Mouse (Mus musculus) brain, embryonic 14.5 days (tissue): ENCODE results near the gene Dip2b. TPM values are rescaled to one million over a fixed set of nuclear protein-coding genes. Genes with fewer than 3 reads are reported as not detected.

Experiments used
- DNase-seq: peaks from one replicate; pipeline ENCODE4 v3.0.0-alpha.2; 2011; ENCODE audit warnings: low read depth
- CTCF ChIP-seq: fragments of 200-500 bp; IDR thresholded peaks from 2 replicates; pipeline ENCODE4 v1.5.1; 2012; ENCODE audit warnings: inconsistent platforms, mild to moderate bottlenecking, moderate library complexity, borderline replicate concordance; ENCODE audit not compliant: insufficient read depth, insufficient read length; ENCODE audit errors: extremely low read depth
- POLR2A ChIP-seq: fragments of 200-500 bp; IDR thresholded peaks from 2 replicates; pipeline ENCODE4 v1.6.1; 2012; ENCODE audit warnings: mild to moderate bottlenecking, inconsistent platforms, borderline replicate concordance; ENCODE audit not compliant: poor library complexity, insufficient read depth, insufficient read length, severe bottlenecking; ENCODE audit errors: extremely low read depth
- polyA plus RNA-seq: library from polyadenylated mRNA; depleted of rRNA; stranded (reverse); fragments of >200 nt; gene quantifications from 2 replicates; pipeline ENCODE4 v1.2.3, GENCODE M21; 2012

Dip2b gene
- polyA plus RNA-seq, 1 experiment: 33.7 TPM

DNA sequence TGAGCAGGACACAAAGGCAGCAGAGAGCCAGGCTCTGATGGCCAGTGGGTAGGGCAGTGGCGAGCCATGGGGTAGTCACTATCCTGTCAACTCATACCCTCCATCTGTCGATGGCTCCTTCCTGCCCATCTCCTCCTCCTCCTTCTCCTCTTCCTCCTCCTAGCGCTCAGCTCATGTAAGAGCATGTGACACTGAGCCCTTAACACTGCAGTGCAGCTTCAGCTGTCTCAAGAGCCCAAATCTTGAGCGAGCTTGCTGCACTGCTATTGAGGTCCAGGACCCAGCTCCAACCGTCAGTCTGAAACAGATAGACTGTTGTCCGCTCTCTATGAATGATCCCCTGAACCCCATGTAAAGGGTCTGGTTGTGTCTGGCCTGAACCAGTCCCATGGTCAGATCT lies 141.2 kb downstream of the Dip2b start:
- no peak for DNase-seq
- no peak for TF ChIP-seq POLR2A
- no peak for TF ChIP-seq CTCF

DNA sequence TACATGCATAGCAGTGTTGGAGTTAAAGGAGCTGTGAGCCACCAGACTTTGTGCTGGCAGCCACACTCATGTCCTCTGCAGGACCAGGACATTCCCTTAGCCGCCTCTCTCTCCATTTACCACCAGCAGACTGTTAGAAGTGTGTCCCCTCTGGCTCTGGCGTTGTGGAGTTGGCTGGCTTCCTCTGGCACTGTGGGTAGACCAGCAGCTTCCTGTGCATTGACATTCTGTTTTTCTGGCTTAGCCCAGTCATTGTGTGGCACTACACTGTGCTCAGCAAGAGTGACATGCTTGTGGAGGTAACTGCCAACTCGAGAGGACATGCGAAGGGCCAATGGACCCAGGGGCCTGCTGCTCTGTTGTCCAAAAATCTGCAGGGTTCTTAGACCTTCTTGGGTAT lies 141.8 kb downstream of the Dip2b start:
- TF ChIP-seq CTCF: no peak
- no peak for TF ChIP-seq POLR2A
- peak; percentile 24 for DNase-seq

DNA sequence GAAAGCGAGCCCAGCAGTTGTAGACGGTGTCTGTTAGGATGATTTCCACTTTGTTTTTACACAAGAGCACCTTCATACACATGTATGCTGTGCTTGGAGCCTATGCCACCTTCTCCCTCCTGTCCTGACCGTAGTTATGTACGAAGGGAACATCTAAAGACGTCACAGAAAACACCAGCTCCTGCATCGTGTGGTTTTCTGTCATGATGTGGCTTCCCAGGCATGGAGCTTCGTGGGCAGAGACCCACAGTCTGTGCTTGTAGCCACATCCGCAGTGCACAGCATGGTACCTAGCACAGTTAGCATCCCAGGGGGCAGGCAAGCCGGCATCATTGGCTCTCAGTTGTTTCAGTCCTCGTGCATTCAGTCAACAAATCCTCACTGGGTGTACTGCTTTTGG lies 143.4 kb downstream of the Dip2b start:
- TF ChIP-seq POLR2A (no peak), CTCF (no peak)

DNA sequence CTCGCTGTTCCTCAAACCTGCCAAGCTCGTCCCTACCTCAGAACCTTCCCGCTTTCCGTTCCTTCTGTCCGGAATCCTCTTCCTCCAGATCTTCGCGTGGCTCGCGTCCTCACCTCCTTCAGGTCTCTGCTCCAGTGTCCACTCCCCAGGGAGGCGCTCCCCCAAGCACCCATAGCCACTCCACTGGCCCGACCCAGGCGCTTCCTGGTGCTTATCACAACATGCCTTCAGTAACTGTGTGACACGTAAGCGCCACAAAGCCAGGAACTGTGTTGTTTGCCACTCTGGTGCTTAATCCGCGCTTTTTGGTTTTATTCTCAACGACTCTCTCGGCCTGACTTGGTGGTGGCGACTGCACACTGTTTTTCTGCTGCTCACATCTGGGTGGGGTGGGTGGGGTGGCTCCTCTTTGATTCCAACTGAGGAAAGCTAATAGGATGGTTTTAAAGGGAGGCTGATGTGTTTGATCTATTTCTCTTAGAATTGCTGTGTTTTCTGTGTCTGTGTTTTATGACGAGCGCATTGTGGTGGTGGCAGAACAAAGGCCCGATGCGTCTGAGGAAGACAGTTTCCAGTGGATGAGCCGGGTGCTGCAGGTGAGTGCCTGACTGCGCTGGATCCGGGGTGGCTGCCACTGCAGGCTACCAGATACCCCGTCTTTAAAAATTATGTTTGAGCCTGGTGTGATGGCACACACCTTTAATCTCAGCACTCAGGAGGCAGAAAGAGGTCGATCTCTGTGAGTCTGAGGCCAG lies 144.2 kb downstream of the Dip2b start:
- DNase-seq: no peak
- TF ChIP-seq CTCF: no peak
- TF ChIP-seq POLR2A: no peak

More for the DNA sequence above, 143.4 kb downstream of the Dip2b start:
- DNase-seq: no peak

DNA sequence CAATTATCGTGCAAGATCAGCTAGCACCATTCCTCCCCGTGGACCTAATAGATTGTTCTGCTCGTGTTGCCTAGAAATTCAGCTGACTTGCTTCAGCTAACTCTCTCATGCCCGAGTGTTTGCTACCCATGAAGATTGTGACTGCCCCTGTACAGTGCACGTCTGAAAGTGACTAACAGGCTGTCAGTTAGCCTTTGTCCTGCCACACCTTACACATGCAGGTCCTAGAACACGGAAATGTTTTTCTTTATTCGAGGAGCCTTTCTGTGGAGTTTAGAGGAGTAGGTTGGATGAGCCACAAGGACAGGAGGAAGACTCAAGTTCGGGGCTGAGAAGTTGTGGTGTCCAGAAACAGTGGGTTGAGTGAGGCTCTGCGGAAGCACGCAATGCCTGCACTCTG lies 145.0 kb downstream of the Dip2b start:
- no peak for TF ChIP-seq POLR2A
- TF ChIP-seq CTCF: no peak
- no peak for DNase-seq

DNA sequence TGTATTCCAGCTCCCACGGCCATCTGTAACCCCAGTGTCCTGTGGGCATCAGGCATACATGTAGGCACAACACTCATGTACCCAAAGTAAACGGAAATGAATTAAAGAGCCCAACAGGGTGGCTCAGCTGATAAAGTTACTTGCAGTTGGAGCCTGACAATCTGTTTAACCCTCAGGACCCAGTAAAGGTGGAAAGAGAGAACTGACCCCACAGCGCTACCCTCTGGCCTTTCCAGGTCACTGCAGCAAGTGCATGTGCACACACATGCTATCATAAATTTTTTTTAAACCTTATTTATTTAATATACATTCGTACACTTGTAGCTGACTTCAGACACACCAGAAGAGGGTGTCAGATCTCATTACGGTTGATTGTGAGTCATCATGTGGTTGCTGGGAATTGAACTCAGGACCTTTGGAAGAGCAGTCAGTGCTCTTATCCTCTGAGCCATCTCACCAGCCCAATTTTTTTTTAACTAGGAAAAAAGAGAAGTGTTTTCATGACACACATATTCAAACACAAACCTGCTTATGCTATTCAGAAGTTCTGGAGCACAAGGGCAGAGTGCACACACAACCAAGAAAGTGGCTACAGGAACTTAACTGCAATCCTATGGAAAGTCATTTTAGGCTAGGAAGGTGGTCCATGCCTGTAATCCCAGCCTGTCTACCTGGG lies 146.5 kb downstream of the Dip2b start:
- DNase-seq: no peak
- TF ChIP-seq CTCF (peak; percentile 43; the same call in 1 of the 2 replicates), POLR2A (no peak)

DNA sequence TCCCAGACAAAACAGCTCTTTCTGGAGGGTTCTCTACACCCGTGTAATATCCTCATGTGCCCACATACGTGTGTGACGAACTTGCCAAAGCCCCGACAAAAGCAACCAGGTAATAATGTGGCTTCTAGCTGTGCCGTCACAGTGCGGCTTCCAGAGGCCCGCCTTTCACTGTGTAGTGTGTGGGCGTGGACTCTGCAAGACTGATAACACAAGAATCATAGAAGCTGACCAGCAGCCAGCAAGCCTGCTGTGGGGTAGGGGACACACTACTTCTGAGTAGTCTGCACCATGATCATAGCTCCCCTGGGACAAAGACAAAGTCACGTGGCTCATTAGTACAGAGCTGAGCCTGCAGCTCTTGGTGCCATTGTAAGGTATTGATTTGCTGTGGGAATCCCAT lies 147.8 kb downstream of the Dip2b start:
- DNase-seq: no peak
- no peak for TF ChIP-seq POLR2A
- TF ChIP-seq CTCF: no peak

DNA sequence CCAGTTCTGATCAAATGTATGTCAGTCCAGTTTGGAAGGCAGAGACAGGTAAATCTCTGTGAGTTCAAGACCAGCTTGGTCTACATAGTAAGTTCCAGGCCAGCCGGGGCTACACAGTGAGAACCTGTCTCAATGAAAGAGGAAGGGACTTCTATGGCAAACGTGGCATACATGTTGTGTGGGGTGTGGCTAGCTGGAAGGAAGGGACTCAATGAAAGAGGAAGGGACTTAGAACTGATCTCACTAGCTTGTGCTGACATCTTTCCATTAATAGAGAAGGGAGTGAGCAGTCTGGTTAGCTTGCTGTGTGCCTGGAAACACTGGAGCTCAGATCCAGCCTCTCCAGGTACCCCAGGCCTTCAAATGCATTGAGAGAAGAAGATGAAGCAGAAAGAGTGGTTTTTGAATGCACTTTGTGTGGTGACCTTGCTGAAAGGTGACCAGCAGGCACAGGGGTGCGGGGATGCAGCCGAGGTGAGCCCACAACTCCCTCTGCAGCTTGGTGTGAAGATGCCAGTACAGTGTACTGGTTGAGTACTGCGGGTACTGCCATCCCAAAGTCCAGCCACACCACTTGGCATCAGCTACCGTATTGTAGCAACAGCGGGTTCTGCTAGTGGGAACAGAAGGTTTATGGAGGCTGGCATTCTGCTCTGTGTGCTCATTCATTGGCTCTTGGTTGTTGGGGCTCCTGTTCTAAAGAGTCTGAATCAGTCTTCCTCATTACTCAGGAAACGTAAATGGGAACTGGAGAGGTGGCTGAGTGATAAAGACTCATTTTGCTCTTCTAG lies 148.6 kb downstream of the Dip2b start:
- TF ChIP-seq POLR2A: no peak
- no peak for TF ChIP-seq CTCF
- no peak for DNase-seq

DNA sequence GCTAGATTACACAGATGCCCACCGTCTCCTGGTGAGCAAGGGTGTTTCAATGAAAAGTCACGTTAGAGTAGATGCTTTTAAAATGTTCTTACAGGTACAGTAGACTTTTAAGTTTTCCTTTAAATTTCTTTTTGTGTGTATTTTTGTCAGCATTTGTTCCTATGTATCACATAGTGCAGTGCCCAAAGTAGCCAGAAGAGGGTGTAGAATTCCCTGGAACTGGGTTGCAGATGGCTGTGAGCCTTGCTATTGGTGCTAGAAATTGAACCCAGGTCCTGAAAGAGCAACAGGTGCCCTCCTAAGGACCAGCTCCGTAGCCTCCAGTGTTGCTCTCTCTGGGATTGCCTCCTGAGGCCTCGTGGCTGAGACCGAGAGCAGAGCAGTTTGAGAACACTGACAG lies 150.1 kb downstream of the Dip2b start:
- DNase-seq: no peak
- TF ChIP-seq POLR2A (no peak), CTCF (no peak)

DNA sequence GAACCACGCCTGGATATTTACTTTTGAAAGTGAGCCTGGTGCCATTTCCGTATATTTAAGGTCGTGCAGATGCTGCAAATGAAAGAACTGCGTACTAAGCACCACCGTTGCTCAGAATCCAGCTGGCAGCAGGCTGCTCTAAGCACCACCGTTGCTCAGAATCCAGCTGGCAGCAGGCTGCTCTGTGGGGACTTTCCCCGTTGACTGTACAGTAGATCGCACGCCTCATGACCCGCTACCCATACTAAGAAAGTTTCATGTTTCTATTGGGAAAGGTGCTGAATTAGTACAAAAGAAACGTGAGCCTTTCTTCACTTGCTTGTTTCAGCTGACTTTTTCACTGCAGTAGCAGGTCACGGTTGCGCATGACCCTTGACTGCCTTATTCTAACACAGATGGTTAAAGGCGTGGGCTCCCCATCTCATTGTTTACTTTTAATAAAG lies 150.5 kb downstream of the Dip2b start:
- TF ChIP-seq CTCF: no peak
- no peak for DNase-seq

DNA sequence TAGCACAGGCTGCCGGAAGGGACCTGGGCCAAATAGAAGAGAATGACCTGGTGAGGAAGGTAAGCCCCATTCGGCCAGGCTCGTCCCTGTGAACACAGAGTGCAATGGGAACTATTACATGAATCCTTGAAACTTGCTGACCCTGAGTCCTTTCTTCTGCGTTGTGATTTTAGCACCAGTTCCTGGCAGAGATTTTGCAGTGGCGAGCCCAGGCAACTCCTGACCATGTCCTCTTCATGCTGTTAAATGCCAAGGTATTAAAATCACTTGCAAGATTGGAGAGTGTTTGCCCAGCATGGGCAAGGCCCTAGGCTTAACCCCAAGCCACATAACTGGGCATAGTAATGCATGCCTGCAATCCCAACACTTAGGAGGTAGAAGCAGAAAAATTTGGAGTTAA lies 151.6 kb downstream of the Dip2b start:
- TF ChIP-seq POLR2A: no peak
- TF ChIP-seq CTCF: no peak
- DNase-seq: no peak
